Mouse (Mus musculus) hindbrain, embryonic 11.5 days (tissue): ENCODE measurements around the gene Gm11027. TPM values are rescaled to one million over a fixed set of nuclear protein-coding genes. Genes with fewer than 3 reads are reported as not detected.

Experiments used
- ATAC-seq: fragments of 200-750 bp; cut with Nextera tagmentation; 2 replicates; pipeline ENCODE4 v1.8.0; 2017; ENCODE audit warnings: mild to moderate bottlenecking, moderate TSS enrichment, moderate library complexity; ENCODE audit not compliant: low FRiP score
- DNase-seq: peaks from one replicate; pipeline ENCODE4 v3.0.0-alpha.2; 2015; ENCODE audit warnings: low spot score
- H3K27ac ChIP-seq: fragments of 300-500 bp; sonication (generic); 2 replicates; pipeline ENCODE4 v1.5.1; 2014; ENCODE audit warnings: mild to moderate bottlenecking, low read depth, low read length
- H3K27me3 ChIP-seq: fragments of 300-500 bp; sonication (generic); 2 replicates; pipeline ENCODE4 v1.6.1; 2014; ENCODE audit warnings: mild to moderate bottlenecking, low read length, moderate library complexity, mixed read lengths; ENCODE audit not compliant: control insufficient read depth, insufficient read depth
- H3K36me3 ChIP-seq: fragments of 300-500 bp; sonication (generic); 2 replicates; pipeline ENCODE4 v1.6.1; 2014; ENCODE audit warnings: mild to moderate bottlenecking, low read length, moderate library complexity, mixed read lengths; ENCODE audit not compliant: control insufficient read depth, insufficient read depth
- H3K4me1 ChIP-seq: fragments of 300-500 bp; sonication (generic); replicated peaks from 2 replicates; pipeline ENCODE4 v1.6.1; 2014; ENCODE audit warnings: low read length, mixed read lengths; ENCODE audit not compliant: control insufficient read depth, insufficient read depth
- H3K4me2 ChIP-seq: fragments of 300-500 bp; sonication (generic); replicated peaks from 2 replicates; pipeline ENCODE4 v1.6.1; 2014; ENCODE audit warnings: mild to moderate bottlenecking, low read depth, low read length
- H3K4me3 ChIP-seq: fragments of 300-500 bp; sonication (generic); 2 replicates; pipeline ENCODE4 v1.5.1; 2014; ENCODE audit warnings: low read depth, low read length
- H3K9ac ChIP-seq: fragments of 300-500 bp; sonication (generic); 2 replicates; pipeline ENCODE4 v1.6.1; 2014; ENCODE audit warnings: low read depth, low read length
- H3K9me3 ChIP-seq: fragments of 300-500 bp; sonication (generic); 2 replicates; pipeline ENCODE4 v1.6.1; 2016; ENCODE audit warnings: low read length; ENCODE audit not compliant: control insufficient read depth
- WGBS: fragments of 180-500 bp; shearing (Covaris S2); extraction: QIAGEN DNeasy Blood & Tissue Kit; methylation state at CpG from one replicate; pipeline ENCODE4 v1.1.7; 2014; 5-methylcytosine and 5-hydroxymethylcytosine counted together
- polyA plus RNA-seq: library from polyadenylated mRNA; unstranded; fragments of >200 nt; fragmentation: Nextera tagmentation; extraction: Ambion mirVana; gene quantifications from 2 replicates; pipeline ENCODE4 v1.2.1, GENCODE M21; 2014

The Gm11027 gene
- polyA plus RNA-seq, 1 experiment from 2014 or later, result not detected

DNA sequence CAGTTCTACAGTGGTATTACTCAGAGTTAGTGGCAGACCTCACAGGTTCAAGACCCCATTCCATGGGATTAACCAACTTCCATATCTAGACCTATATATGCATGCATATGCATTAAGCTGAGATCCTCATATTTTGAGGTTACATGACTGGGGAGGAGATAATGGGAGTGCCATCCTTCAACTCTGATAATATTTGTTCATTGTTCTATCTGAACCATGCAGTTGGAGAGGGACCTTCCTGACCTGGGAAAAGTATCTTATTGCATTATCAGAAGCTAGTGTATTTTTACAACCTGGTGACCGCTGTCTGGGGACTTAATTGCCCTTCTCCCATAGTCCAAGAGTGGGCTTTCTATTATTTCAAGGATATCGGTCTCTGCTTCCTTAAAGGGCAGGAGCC, 33.4 kb downstream of the Gm11027 start:
- H3K9me3 ChIP-seq, result no peaks in the 10 kb centered on the region
- no peaks in the 10 kb centered on the region for H3K4me1 ChIP-seq
- 81% methylated on average over 2 of the region's 2 CpGs for WGBS
- no peaks in the 10 kb centered on the region for H3K36me3 ChIP-seq
- H3K27ac ChIP-seq, result no peak overlapping the region
- H3K4me3 ChIP-seq, result no peak overlapping the region
- H3K9ac ChIP-seq, result no peak overlapping the region
- ATAC-seq (no peak), DNase-seq (no peak)
- H3K27me3 ChIP-seq, result no peaks in the 10 kb centered on the region
- no peak overlapping the region for H3K4me2 ChIP-seq

GRCm38 (mm10) chr12:116313816-116314215, 38.6 kb downstream of the Gm11027 start:
- no peak overlapping the region for H3K4me3 ChIP-seq
- DNase-seq (no peak), ATAC-seq (no peak)
- H3K9ac ChIP-seq, result no peak overlapping the region
- no peaks in the 10 kb centered on the region for H3K9me3 ChIP-seq
- no peak overlapping the region for H3K4me2 ChIP-seq
- no peaks in the 10 kb centered on the region for H3K36me3 ChIP-seq
- H3K27ac ChIP-seq, result no peak overlapping the region
- H3K27me3 ChIP-seq, result no peaks in the 10 kb centered on the region
- WGBS, result 100% methylated on average over 1 of the region's 1 CpGs
- no peaks in the 10 kb centered on the region for H3K4me1 ChIP-seq

- DNase-seq (no peak), ATAC-seq (no peak)
- no peak overlapping the region for H3K4me2 ChIP-seq
- no peak overlapping the region for H3K9ac ChIP-seq
- no peaks in the 10 kb centered on the region for H3K9me3 ChIP-seq
- WGBS, result 94% methylated on average over 3 of the region's 3 CpGs
- no peak overlapping the region for H3K27ac ChIP-seq
- no peaks in the 10 kb centered on the region for H3K4me1 ChIP-seq
- H3K4me3 ChIP-seq, result no peak overlapping the region
- H3K27me3 ChIP-seq, result no peaks in the 10 kb centered on the region
- H3K36me3 ChIP-seq, result no peaks in the 10 kb centered on the region
Observed at GRCm38 (mm10) chr12:116315498-116315897, 40.3 kb downstream of the Gm11027 start.

GRCm38 (mm10) chr12:116317818-116318217, 42.6 kb downstream of the Gm11027 start:
- Histone ChIP-seq H3K9ac (no peak overlapping the region), H3K4me2 (no peak overlapping the region), H3K9me3 (no peaks in the 10 kb centered on the region), H3K36me3 (no peaks in the 10 kb centered on the region), H3K27ac (no peak overlapping the region), H3K27me3 (no peaks in the 10 kb centered on the region), H3K4me1 (no peaks in the 10 kb centered on the region), H3K4me3 (no peak overlapping the region)
- no peak for ATAC-seq
- DNase-seq, result no peak
- 74% methylated on average over 1 of the region's 1 CpGs for WGBS

Other genes starting within 250 kb of the Gm11027 start
- 70.8 and 71.4 TPM in 2 replicates for gene Zfp386, start 227.7 kb upstream of the Gm11027 start, polyA plus RNA-seq
- gene Vipr2, start 197.7 kb upstream of the Gm11027 start, polyA plus RNA-seq, result 1.7 and 2.3 TPM in 2 replicates
- 15.3 and 17.3 TPM in 2 replicates for gene Wdr60, start 12.4 kb upstream of the Gm11027 start, polyA plus RNA-seq
- 18.8 and 22.1 TPM in 2 replicates for gene Esyt2, start 5.8 kb downstream of the Gm11027 start, polyA plus RNA-seq
- 33.4 and 36.0 TPM in 2 replicates for gene Ncapg2, start 130.0 kb downstream of the Gm11027 start, polyA plus RNA-seq
- 3.9 and 6.9 TPM in 2 replicates for gene Ptprn2, start 210.3 kb downstream of the Gm11027 start, polyA plus RNA-seq